ENCODE assay signal across 9 mouse cellular contexts in the genomic region with DNA sequence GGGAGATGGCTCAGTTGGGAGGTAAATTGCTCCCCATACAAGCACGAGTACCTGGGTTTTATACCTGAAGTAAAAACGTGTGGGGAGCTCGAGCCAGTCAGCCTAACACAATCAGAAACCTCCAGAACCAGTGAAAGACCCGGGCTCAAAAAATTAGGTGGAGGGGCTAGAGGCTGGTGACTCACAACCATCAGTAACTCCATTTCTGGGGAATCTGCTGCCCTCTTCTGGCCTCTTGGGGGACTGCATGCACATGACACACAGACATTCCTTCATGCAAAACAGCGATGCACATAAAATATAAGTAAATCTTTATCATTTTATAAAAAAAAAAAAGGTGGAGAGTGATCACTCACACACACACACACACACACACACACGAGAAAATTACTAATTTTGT. TPM values are rescaled to one million over a fixed set of nuclear protein-coding genes. Genes with fewer than 3 reads are reported as not detected.
DNase-seq lines count a peak whose midpoint lies in the region; ATAC-seq and TF ChIP-seq lines count a peak whose summit lies in the region.
"Had no signal": no experiment of that assay in that cellular context is flagged by ENCODE, and none has a peak within 500 bp of the region (broad histone marks: within the 10 kb centered on the region; RNA-seq: fewer than 3 reads in every experiment).

No protein-coding gene starts in this region.

- H3K9me3 ChIP-seq in ES-E14 (ENCODE audit: control insufficient read depth, insufficient read depth, low read depth, low read length), result no peaks in the 10 kb centered on the region
- no peaks in the 10 kb centered on the region for H3K9me3 ChIP-seq in embryonic facial prominence, embryonic 11.5 days (replicated peaks; ENCODE audit: control insufficient read depth, low read length)
- H3K9me3 ChIP-seq: limb, embryonic 15.5 days had no signal

- H3K36me3 ChIP-seq in ES-E14 (ENCODE audit: control insufficient read depth, insufficient read depth, low read length, poor library complexity, severe bottlenecking), result peaks cover 16% of the 10 kb centered on the region
- no peaks in the 10 kb centered on the region for H3K36me3 ChIP-seq in embryonic facial prominence, embryonic 11.5 days (replicated peaks; ENCODE audit: control insufficient read depth, insufficient read depth, low read depth, low read length)

- in situ Hi-C loops in ES-E14 (cut with MboI; ENCODE audit: low sequenced_read_pairs in 2 of 2, unreplicated experiment in 2 of 2), result loop anchor here in 1 of 2 experiments (10.0 kb wide), 1 partner anchor 160 kb away; no protein-coding TSS in a partner anchor

- peak overlapping the region; percentile 53; the same call in 1 of the 2 replicates for H3K9ac ChIP-seq in ES-E14 (ENCODE audit: insufficient read depth, low read depth, low read length, poor library complexity, severe bottlenecking)
- no peak overlapping the region for H3K9ac ChIP-seq in embryonic facial prominence, embryonic 11.5 days (replicated peaks; ENCODE audit: low read length)
- H3K9ac ChIP-seq: limb, embryonic 15.5 days had no signal

- no peak overlapping the region; a peak in 1 of 4 replicates for H3K4me3 ChIP-seq in ES-E14 (ENCODE audit: insufficient read depth in 1 of 2, low read depth in 1 of 2, low read length in 2 of 2, poor library complexity in 1 of 2, severe bottlenecking in 1 of 2)
- no peak overlapping the region for H3K4me3 ChIP-seq in embryonic facial prominence, embryonic 11.5 days (ENCODE audit: low read depth, low read length)
- H3K4me3 ChIP-seq: limb, embryonic 15.5 days had no signal

- 56% methylated on average over 6 of the region's 6 CpGs for WGBS in embryonic facial prominence, embryonic 11.5 days

- H3K27ac ChIP-seq in ES-E14 (ENCODE audit: insufficient read depth, low read depth, low read length, poor library complexity, severe bottlenecking), result peak overlapping the region; percentile 48; the same call in 1 of the 2 replicates
- H3K27ac ChIP-seq in embryonic facial prominence, embryonic 11.5 days (replicated peaks; ENCODE audit: low read depth, low read length), result no peak overlapping the region
- H3K27ac ChIP-seq: limb, embryonic 15.5 days had no signal

- H3K27me3 ChIP-seq in embryonic facial prominence, embryonic 11.5 days (ENCODE audit: control insufficient read depth, insufficient read depth, low read length), result no peaks in the 10 kb centered on the region
- H3K27me3 ChIP-seq: limb, embryonic 15.5 days had no signal

- peaks cover 7 to 17% of the 10 kb centered on the region in 2 experiments for H3K4me1 ChIP-seq in ES-E14 (ENCODE audit: control insufficient read depth in 2 of 2, insufficient read depth in 2 of 2, low read length in 2 of 2, poor library complexity in 1 of 2)
- no peaks in the 10 kb centered on the region for H3K4me1 ChIP-seq in embryonic facial prominence, embryonic 11.5 days (ENCODE audit: control insufficient read depth, insufficient read depth, low read length)

- H3K4me2 ChIP-seq in embryonic facial prominence, embryonic 11.5 days (ENCODE audit: low read depth, low read length), result no peak overlapping the region
- H3K4me2 ChIP-seq: limb, embryonic 15.5 days had no signal

- no peak for ATAC-seq in embryonic facial prominence, embryonic 11.5 days (replicated peaks; ENCODE audit: insufficient number of reproducible peaks, low FRiP score, low TSS enrichment, low read depth)
- no peak for ATAC-seq in inflammation-experienced regulatory T-cells, adult 6 months

- DNase-seq in adrenal gland, postnatal 10 days, result peak; percentile 64
- no peak for DNase-seq in adrenal gland, postnatal 4 days (ENCODE audit: low spot score in 2 of 2)
- DNase-seq in layer of hippocampus, postnatal 10 days (ENCODE audit: low spot score in 2 of 2), result peak; percentile 67 to 70
- DNase-seq in layer of hippocampus, adult 8-10 months (ENCODE audit: low spot score in 2 of 2), result no peak
- peak; percentile 73 for DNase-seq in ES-E14 (ENCODE audit: low read depth, low spot score)
- DNase-seq in embryonic facial prominence, embryonic 11.5 days (ENCODE audit: low spot score), result peak; percentile 63
- peak; percentile 40 for DNase-seq in lung, postnatal 14 days

TF ChIP-seq in ES-E14, 5 proteins besides CTCF, POLR2A, EP300 and RAD21:
- TF ChIP-seq CHD2 (IDR thresholded peaks at IDR 0.05; ENCODE audit: low read depth, low read length), result no peak
- no peak for TF ChIP-seq ZNF384 (IDR thresholded peaks at IDR 0.05; ENCODE audit: low read depth, low read length)
- no peak for TF ChIP-seq MAFK (IDR thresholded peaks at IDR 0.05; ENCODE audit: insufficient read depth, low read depth, low read length)
- TF ChIP-seq ZC3H11A (IDR thresholded peaks at IDR 0.05; ENCODE audit: borderline replicate concordance, low read depth, low read length), result no peak
- no peak for TF ChIP-seq HCFC1 (IDR thresholded peaks at IDR 0.05; ENCODE audit: borderline replicate concordance, insufficient read depth, low read length)

RNA-seq across cellular contexts. Expression of a gene that starts 4.2 kb away (rescaled TPM):
- 10 to 100 TPM; 12.5 to 16.2 TPM for total RNA-seq in adrenal gland, postnatal 10 days (2021)
- total RNA-seq in adrenal gland, postnatal 4 days (2021), result 10 to 100 TPM; 13.5 to 13.7 TPM
- 10 to 100 TPM; 29.3 to 30.3 TPM for total RNA-seq in layer of hippocampus, postnatal 10 days (2021)
- total RNA-seq in layer of hippocampus, adult 8-10 months (2022), result 10 to 100 TPM; 24.8 to 31.6 (median 26.7) TPM
- 19.7 and 22.9 TPM in 2 replicates for total RNA-seq in ES-E14 (2012; rRNA removed)
- polyA plus RNA-seq in embryonic facial prominence, embryonic 11.5 days (2014; fragmentation: Nextera tagmentation; extraction: Ambion mirVana), result 4.4 and 5.0 TPM in 2 replicates
- polyA plus RNA-seq in inflammation-experienced regulatory T-cells, adult 6 months (2017; shearing (Covaris generic)), result 10 to 100 TPM in 1 of 3 experiments, 1 to 10 TPM in 2; 7.5 to 10.6 (median 8.8) TPM

RNA-seq across cellular contexts. Expression of a gene that starts 32.4 kb away (rescaled TPM):
- total RNA-seq in adrenal gland, postnatal 10 days (2021), result not detected
- not detected for total RNA-seq in adrenal gland, postnatal 4 days (2021)
- under 1 TPM; 0.25 to 0.85 TPM for total RNA-seq in layer of hippocampus, postnatal 10 days (2021)
- total RNA-seq in layer of hippocampus, adult 8-10 months (2022), result under 1 TPM in 2 of 4 experiments, not detected in 2; 0.36 to 0.43 TPM
- 0.26 TPM in 1 of 2 replicates, not detected in the other for total RNA-seq in ES-E14 (2012; rRNA removed)
- polyA plus RNA-seq in embryonic facial prominence, embryonic 11.5 days (2014; fragmentation: Nextera tagmentation; extraction: Ambion mirVana), result not detected in 2 replicates
- under 1 TPM in 1 of 3 experiments, not detected in 2; 0.26 TPM for polyA plus RNA-seq in inflammation-experienced regulatory T-cells, adult 6 months (2017; shearing (Covaris generic))
- polyA plus RNA-seq: limb, embryonic 15.5 days had no signal

RNA-seq across cellular contexts. Expression of a gene that starts 46.9 kb away (rescaled TPM):
- total RNA-seq in adrenal gland, postnatal 10 days (2021), result 100 to 1,000 TPM; 177 to 178 TPM
- 100 to 1,000 TPM; 267 to 278 TPM for total RNA-seq in adrenal gland, postnatal 4 days (2021)
- 100 to 1,000 TPM; 190 to 200 TPM for total RNA-seq in layer of hippocampus, postnatal 10 days (2021)
- total RNA-seq in layer of hippocampus, adult 8-10 months (2022), result 100 to 1,000 TPM in 3 of 4 experiments, 10 to 100 TPM in 1; 99.8 to 130 (median 120) TPM
- 8.0 and 10.1 TPM in 2 replicates for total RNA-seq in ES-E14 (2012; rRNA removed)
- polyA plus RNA-seq in embryonic facial prominence, embryonic 11.5 days (2014; fragmentation: Nextera tagmentation; extraction: Ambion mirVana), result 957 and 1,016 TPM in 2 replicates
- 100 to 1,000 TPM; 622 to 765 (median 747) TPM for polyA plus RNA-seq in inflammation-experienced regulatory T-cells, adult 6 months (2017; shearing (Covaris generic))

Comparison
In these comparisons a context has a peak if more than half of its experiments do, and no peak if none do; other contexts are left out.
1. DNase-seq: peak in adrenal gland, postnatal 10 days (single experiment), layer of hippocampus, postnatal 10 days (2 of 2), ES-E14 (single experiment), embryonic facial prominence, embryonic 11.5 days (single experiment) and lung, postnatal 14 days (single experiment); none in adrenal gland, postnatal 4 days (0 of 2) and layer of hippocampus, adult 8-10 months (0 of 2).